Mouse (Mus musculus) C2C12 (cell line): ENCODE results near the gene Gm37240. TPM values are rescaled to one million over a fixed set of nuclear protein-coding genes. Genes with fewer than 3 reads are reported as not detected.

ENCODE experiments used
- H3K27me3 ChIP-seq: one replicate; pipeline ENCODE4 v1.6.1; 2011; ENCODE audit not compliant: control insufficient read depth, insufficient read depth, insufficient read length
- H3K36me3 ChIP-seq: one replicate; pipeline ENCODE4 v1.6.1; 2011; ENCODE audit not compliant: control insufficient read depth, insufficient read depth
- H3K4me3 ChIP-seq: one replicate; pipeline ENCODE4 v1.5.1; 2011; ENCODE audit warnings: mild to moderate bottlenecking, control low read depth; ENCODE audit not compliant: poor library complexity, insufficient read depth, severe bottlenecking
- H3K79me2 ChIP-seq: one replicate; pipeline ENCODE4 v1.6.1; 2011; ENCODE audit not compliant: control insufficient read depth, insufficient read depth
- H3K79me3 ChIP-seq: one replicate; pipeline ENCODE4 v1.6.1; 2011; ENCODE audit warnings: low read depth, control low read depth
- H3ac ChIP-seq: one replicate; pipeline ENCODE3; 2011; ENCODE audit warnings: low read depth; ENCODE audit not compliant: control insufficient read depth, insufficient read length
- CEBPB ChIP-seq: IDR thresholded peaks from one replicate; pipeline ENCODE4 v1.6.1; 2011; ENCODE audit warnings: low read depth, mild to moderate bottlenecking, control low read depth, moderate library complexity
- CTCF ChIP-seq: IDR thresholded peaks from one replicate; pipeline ENCODE4 v1.5.1; 2011; ENCODE audit not compliant: control insufficient read depth, insufficient read depth, insufficient read length
- FOSL1 ChIP-seq: IDR thresholded peaks from one replicate; pipeline ENCODE4 v1.8.0; 2011; ENCODE audit warnings: mild to moderate bottlenecking, low read length; ENCODE audit not compliant: poor library complexity, insufficient read depth, severe bottlenecking
- MAX ChIP-seq: IDR thresholded peaks from one replicate; pipeline ENCODE4 v1.6.1; 2011; ENCODE audit warnings: mild to moderate bottlenecking, control low read depth
- MYOD1 ChIP-seq: IDR thresholded peaks from one replicate; pipeline ENCODE4 v1.6.1; 2011; ENCODE audit warnings: low read depth; ENCODE audit not compliant: control insufficient read depth, insufficient read length
- MYOG ChIP-seq: IDR thresholded peaks from one replicate; pipeline ENCODE4 v1.6.1; 2011; ENCODE audit not compliant: control insufficient read depth, insufficient read length; ENCODE audit errors: extremely low read depth
- USF1 ChIP-seq: IDR thresholded peaks from one replicate; pipeline ENCODE4 v1.6.1; 2011; ENCODE audit warnings: low read depth, mild to moderate bottlenecking, control low read depth, moderate library complexity
- polyA plus RNA-seq: library from polyadenylated mRNA; unstranded; fragments of >200 nt; fragmentation: generic; extraction: Trizol; gene quantifications from one replicate; pipeline ENCODE4 v1.2.1, GENCODE M21; 2012; ENCODE audit warnings: missing spikeins

Gene Gm37240
- polyA plus RNA-seq, 1 experiment: 7.3 TPM

- H3K79me2 ChIP-seq: no peaks in the 10 kb centered on the region
- TF ChIP-seq MAX (no peak), CEBPB (no peak), MYOD1 (no peak), MYOG (no peak), USF1 (no peak), CTCF (no peak), FOSL1 (no peak)
- H3K4me3 ChIP-seq: no peak overlapping the region
- peaks cover 10% of the 10 kb centered on the region for H3K27me3 ChIP-seq
- H3K79me3 ChIP-seq: no peaks in the 10 kb centered on the region
- no peaks in the 10 kb centered on the region for H3K36me3 ChIP-seq
- H3ac ChIP-seq: no peak overlapping the region
Measured at GRCm38 (mm10) chr3:85186661-85187076, 700.6 kb downstream of the Gm37240 start.

DNA sequence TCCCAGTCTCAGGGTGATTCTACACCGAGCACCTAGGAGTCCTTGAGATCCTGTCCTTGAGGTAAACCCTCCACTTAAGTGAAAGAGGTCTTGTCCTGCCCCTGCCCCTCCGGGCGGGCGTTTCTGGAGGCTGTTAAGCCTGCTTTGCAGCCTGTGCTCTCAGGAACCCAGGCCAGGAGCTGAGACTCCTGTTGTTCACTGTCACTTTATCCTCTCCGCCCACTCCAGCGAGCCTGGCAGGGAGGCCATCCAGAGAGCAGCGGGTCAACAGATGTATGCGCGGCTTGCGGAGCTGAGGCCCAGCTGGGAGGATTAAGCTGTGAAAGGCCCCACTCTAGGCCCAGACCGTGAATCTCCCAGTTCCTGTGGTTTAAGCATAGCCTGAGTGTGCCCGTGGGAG, 701.5 kb downstream of the Gm37240 start:
- Histone ChIP-seq H3K27me3 (peaks cover 10% of the 10 kb centered on the region), H3ac (no peak overlapping the region), H3K79me2 (no peaks in the 10 kb centered on the region), H3K79me3 (no peaks in the 10 kb centered on the region), H3K4me3 (no peak overlapping the region), H3K36me3 (no peaks in the 10 kb centered on the region)
- TF ChIP-seq MAX: no peak
- no peak for TF ChIP-seq MYOD1
- no peak for TF ChIP-seq MYOG
- TF ChIP-seq CTCF: no peak
- no peak for TF ChIP-seq CEBPB
- TF ChIP-seq FOSL1: no peak
- no peak for TF ChIP-seq USF1

- no peak for TF ChIP-seq MYOG
- TF ChIP-seq MYOD1: no peak
- TF ChIP-seq USF1: no peak
- Histone ChIP-seq H3K79me2 (no peaks in the 10 kb centered on the region), H3ac (no peak overlapping the region), H3K36me3 (no peaks in the 10 kb centered on the region), H3K79me3 (no peaks in the 10 kb centered on the region), H3K27me3 (peaks cover 10% of the 10 kb centered on the region), H3K4me3 (no peak overlapping the region)
Measured at GRCm38 (mm10) chr3:85184916-85185315, 702.4 kb downstream of the Gm37240 start.

DNA sequence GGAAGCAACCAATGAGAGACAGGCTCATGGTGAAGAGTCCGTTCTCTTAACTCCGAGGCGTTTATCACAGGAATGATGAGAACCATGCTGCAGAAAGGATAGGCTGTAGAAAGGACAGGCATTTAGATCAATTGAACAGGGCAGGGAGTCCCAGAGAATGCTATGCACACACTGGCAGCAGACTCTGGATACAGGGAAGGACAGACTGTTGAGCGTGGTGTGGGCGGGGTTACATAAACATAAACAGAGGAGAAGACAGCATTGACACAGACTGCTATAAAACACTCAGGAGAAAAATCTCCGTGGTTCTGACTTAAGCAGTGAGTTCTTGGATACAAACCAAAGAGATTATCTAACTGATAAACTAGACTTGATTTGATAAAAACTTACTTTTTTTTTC, 703.2 kb downstream of the Gm37240 start:
- Histone ChIP-seq H3K79me3 (no peaks in the 10 kb centered on the region), H3ac (no peak overlapping the region), H3K4me3 (no peak overlapping the region), H3K36me3 (no peaks in the 10 kb centered on the region), H3K79me2 (no peaks in the 10 kb centered on the region), H3K27me3 (peaks cover 10% of the 10 kb centered on the region)
- TF ChIP-seq USF1 (no peak), CTCF (no peak), MYOG (no peak), FOSL1 (no peak), MYOD1 (no peak), MAX (no peak), CEBPB (no peak)

- Histone ChIP-seq H3K4me3 (no peak overlapping the region), H3K27me3 (peaks cover 5% of the 10 kb centered on the region), H3K36me3 (no peaks in the 10 kb centered on the region), H3K79me2 (no peaks in the 10 kb centered on the region), H3K79me3 (no peaks in the 10 kb centered on the region), H3ac (no peak overlapping the region)
- TF ChIP-seq CTCF (no peak), USF1 (no peak), MAX (no peak), MYOD1 (no peak), FOSL1 (no peak), MYOG (no peak), CEBPB (no peak)
Measured at GRCm38 (mm10) chr3:85176736-85177135, 710.6 kb downstream of the Gm37240 start.

DNA sequence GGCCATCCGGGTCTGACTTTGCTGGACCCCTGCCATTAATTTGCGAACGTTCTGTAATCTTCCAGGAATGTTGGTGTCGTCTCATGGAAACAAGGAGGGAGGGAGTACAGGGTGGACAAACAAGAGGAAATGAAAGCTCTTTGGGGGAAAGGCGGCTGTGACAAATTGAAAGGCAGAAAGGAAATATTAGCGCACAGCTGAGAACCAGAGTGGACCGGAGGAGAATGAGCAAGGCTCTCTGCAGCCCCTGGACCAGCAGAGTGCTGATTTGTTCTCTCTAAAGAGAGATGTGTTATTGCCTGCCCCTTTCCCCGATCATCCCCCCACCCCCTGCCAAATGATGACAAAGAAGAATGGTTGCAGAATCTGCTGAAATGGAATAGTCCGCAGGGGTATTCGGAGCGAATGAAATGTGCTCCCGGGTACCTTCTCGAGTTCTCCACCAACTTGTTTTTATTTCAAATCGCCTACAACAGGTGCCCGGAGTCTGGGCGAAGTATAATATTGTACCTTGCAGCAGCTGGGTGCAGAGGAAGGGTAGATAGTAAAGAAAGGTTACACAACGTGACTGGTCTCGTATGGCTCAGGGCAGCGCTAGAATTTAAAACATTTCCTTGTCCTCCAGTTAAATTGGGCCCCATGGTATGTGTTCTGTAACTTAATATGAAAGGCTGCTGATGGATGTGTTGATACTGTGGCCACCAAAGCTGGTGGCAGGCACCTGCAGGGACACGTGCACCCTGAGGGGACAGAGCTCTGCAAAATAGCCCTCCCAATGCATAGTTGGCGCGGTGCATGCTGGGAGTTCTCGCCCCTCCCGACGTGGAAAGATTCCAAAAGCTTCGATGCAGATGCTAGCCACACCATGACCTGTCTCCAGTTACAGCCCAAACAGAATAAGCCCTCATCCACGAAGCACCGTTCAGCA, 712.5 kb downstream of the Gm37240 start:
- H3K79me3 ChIP-seq: no peaks in the 10 kb centered on the region
- H3K4me3 ChIP-seq: no peak overlapping the region
- TF ChIP-seq FOSL1 (no peak), MAX (no peak), CEBPB (no peak), MYOD1 (no peak), CTCF (no peak), USF1 (no peak), MYOG (no peak)
- H3K27me3 ChIP-seq: peaks cover 5% of the 10 kb centered on the region
- H3K36me3 ChIP-seq: no peaks in the 10 kb centered on the region
- no peak overlapping the region for H3ac ChIP-seq
- no peaks in the 10 kb centered on the region for H3K79me2 ChIP-seq
